Comparison of ENCODE assay signal across 1 mouse cellular context in genomic region chr16:13819394-13819743, GRCm38 (mm10).
TF ChIP-seq lines count a peak whose summit lies in the region.

No protein-coding gene starts in this region.

TF ChIP-seq in CH12.LX, 34 proteins besides CTCF, POLR2A, EP300 and RAD21 (continued from another document):
- TF ChIP-seq ZMIZ1 (IDR thresholded peaks at IDR 0.05; ENCODE audit: low read depth, low read length) (no peak), ELF1 (IDR thresholded peaks at IDR 0.05; ENCODE audit: low read depth, low read length) (no peak), NRF1 (IDR thresholded peaks at IDR 0.05; ENCODE audit: low read depth, low read length) (no peak), MYC (IDR thresholded peaks at IDR 0.05; ENCODE audit: low read depth, low read length) (no peak), MXI1 (IDR thresholded peaks at IDR 0.05; ENCODE audit: low read depth, low read length) (peak; percentile 35; the same call in 1 of the 2 replicates), MAX (IDR thresholded peaks at IDR 0.05; ENCODE audit: low read length) (no peak), JUND (conservative IDR thresholded peaks at IDR 0.05; ENCODE audit: low read depth, low read length) (no peak)
TF ChIP-seq in CH12.LX: peak in this region for 7.
